Mouse (Mus musculus) midbrain, embryonic 16.5 days (tissue): Measurements from ENCODE around the gene Large2. TPM values are rescaled to one million over a fixed set of nuclear protein-coding genes. Genes with fewer than 3 reads are reported as not detected.
A peak's percentile ranks its signal among the peaks of the same experiment; 100 is the strongest.

Source experiments
- ATAC-seq: fragments of 200-750 bp; cut with Nextera tagmentation; 2 replicates; pipeline ENCODE4 v1.8.0; 2017; ENCODE audit warnings: moderate TSS enrichment
- H3K27ac ChIP-seq: fragments of 300-500 bp; sonication (generic); 2 replicates; pipeline ENCODE4 v1.5.1; 2014; ENCODE audit warnings: mild to moderate bottlenecking, low read length, mixed read lengths
- H3K27me3 ChIP-seq: fragments of 300-500 bp; sonication (generic); 2 replicates; pipeline ENCODE4 v1.6.1; 2014; ENCODE audit warnings: low read depth, low read length, mixed read lengths; ENCODE audit not compliant: control insufficient read depth, insufficient read depth
- H3K36me3 ChIP-seq: fragments of 300-500 bp; sonication (generic); 2 replicates; pipeline ENCODE4 v1.6.1; 2014; ENCODE audit warnings: mild to moderate bottlenecking, low read length, moderate library complexity, mixed read lengths; ENCODE audit not compliant: control insufficient read depth, insufficient read depth
- H3K4me1 ChIP-seq: fragments of 300-500 bp; sonication (generic); 2 replicates; pipeline ENCODE4 v1.6.1; 2014; ENCODE audit warnings: mild to moderate bottlenecking, low read length, mixed read lengths; ENCODE audit not compliant: control insufficient read depth, insufficient read depth
- H3K4me2 ChIP-seq: fragments of 300-500 bp; sonication (generic); 2 replicates; pipeline ENCODE4 v1.6.1; 2014; ENCODE audit warnings: mild to moderate bottlenecking, low read length, mixed read lengths
- H3K4me3 ChIP-seq: fragments of 300-500 bp; sonication (generic); 2 replicates; pipeline ENCODE4 v1.5.1; 2014; ENCODE audit warnings: low read depth, mild to moderate bottlenecking, low read length, moderate library complexity, mixed read lengths
- H3K9ac ChIP-seq: fragments of 300-500 bp; sonication (generic); 2 replicates; pipeline ENCODE4 v1.6.1; 2014; ENCODE audit warnings: low read depth, low read length, mixed read lengths
- H3K9me3 ChIP-seq: fragments of 300-500 bp; sonication (generic); replicated peaks from 2 replicates; pipeline ENCODE4 v1.6.1; 2014; ENCODE audit warnings: mild to moderate bottlenecking, low read length, mixed read lengths; ENCODE audit not compliant: control insufficient read depth, poor library complexity, severe bottlenecking
- WGBS: fragments of 180-500 bp; shearing (Covaris S2); extraction: QIAGEN DNeasy Blood & Tissue Kit; methylation state at CpG from one replicate; pipeline ENCODE4 v1.1.7; 2014; 5-methylcytosine and 5-hydroxymethylcytosine counted together
- polyA plus RNA-seq: library from polyadenylated mRNA; unstranded; fragments of >200 nt; fragmentation: Nextera tagmentation; extraction: Ambion mirVana; gene quantifications from 2 replicates; pipeline ENCODE4 v1.2.1, GENCODE M21; 2015

Gene Large2
- polyA plus RNA-seq, 1 experiment from 2014 or later, result 1.9 TPM

DNA sequence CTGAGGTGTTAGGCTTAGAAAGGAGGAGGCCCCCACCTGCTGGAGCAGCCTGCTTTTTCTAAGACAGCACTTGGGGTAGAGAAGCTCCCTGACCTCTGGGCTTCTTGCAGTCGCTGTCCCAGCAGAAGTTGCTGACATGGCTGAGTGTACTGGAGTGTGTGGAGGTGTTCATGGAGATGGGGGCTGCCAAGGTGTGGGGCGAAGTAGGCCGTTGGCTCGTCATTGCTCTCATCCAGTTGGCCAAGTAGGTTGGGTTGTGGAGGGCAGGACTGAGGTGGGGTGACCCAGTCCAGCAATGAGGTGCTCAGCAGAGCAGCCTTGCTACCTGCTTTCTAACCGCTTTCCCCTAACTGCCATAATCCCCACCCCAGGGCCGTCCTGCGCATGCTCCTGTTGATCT, 2.7 kb upstream of the Large2 start:
- no peaks in the 10 kb centered on the region for H3K9me3 ChIP-seq
- H3K4me3 ChIP-seq, result no peak overlapping the region
- no peak for ATAC-seq
- no peak overlapping the region for H3K9ac ChIP-seq
- no peak overlapping the region for H3K4me2 ChIP-seq
- peaks cover 21% of the 10 kb centered on the region for H3K4me1 ChIP-seq
- no peak overlapping the region for H3K27ac ChIP-seq
- H3K36me3 ChIP-seq, result peaks cover 33% of the 10 kb centered on the region
- 93% methylated on average over 7 of the region's 7 CpGs for WGBS
- H3K27me3 ChIP-seq, result no peaks in the 10 kb centered on the region

- H3K4me3 ChIP-seq, result no peak overlapping the region
- no peak for ATAC-seq
- peak overlapping the region; percentile 76 for H3K9ac ChIP-seq
Measured at GRCm38 (mm10) chr2:92376300-92376699, 1.6 kb upstream of the Large2 start.

GRCm38 (mm10) chr2:92375788-92376187, 1.1 kb upstream of the Large2 start:
- peak overlapping the region; percentile 84; the same call in 1 of the 2 replicates for H3K27ac ChIP-seq
- 16% methylated on average over 10 of the region's 10 CpGs for whole genome bisulfite sequencing
- H3K9ac ChIP-seq, result peak overlapping the region; percentile 76
- ATAC-seq, result no peak
- no peaks in the 10 kb centered on the region for H3K9me3 ChIP-seq
- peak overlapping the region; percentile 87 for H3K4me2 ChIP-seq
- no peaks in the 10 kb centered on the region for H3K27me3 ChIP-seq
- H3K4me1 ChIP-seq, result peaks cover 33% of the 10 kb centered on the region
- H3K36me3 ChIP-seq, result peaks cover 21% of the 10 kb centered on the region; the same call in 1 of the 2 replicates
- peak overlapping the region; percentile 65 for H3K4me3 ChIP-seq

More at GRCm38 (mm10) chr2:92376300-92376699, 1.6 kb upstream of the Large2 start:
- WGBS, result 92% methylated on average over 6 of the region's 6 CpGs
- peaks cover 24% of the 10 kb centered on the region; the same call in 1 of the 2 replicates for H3K36me3 ChIP-seq
- H3K9me3 ChIP-seq, result no peaks in the 10 kb centered on the region
- peaks cover 31% of the 10 kb centered on the region for H3K4me1 ChIP-seq
- H3K27ac ChIP-seq, result no peak overlapping the region
- H3K27me3 ChIP-seq, result no peaks in the 10 kb centered on the region
- peak overlapping the region; percentile 87 for H3K4me2 ChIP-seq

DNA sequence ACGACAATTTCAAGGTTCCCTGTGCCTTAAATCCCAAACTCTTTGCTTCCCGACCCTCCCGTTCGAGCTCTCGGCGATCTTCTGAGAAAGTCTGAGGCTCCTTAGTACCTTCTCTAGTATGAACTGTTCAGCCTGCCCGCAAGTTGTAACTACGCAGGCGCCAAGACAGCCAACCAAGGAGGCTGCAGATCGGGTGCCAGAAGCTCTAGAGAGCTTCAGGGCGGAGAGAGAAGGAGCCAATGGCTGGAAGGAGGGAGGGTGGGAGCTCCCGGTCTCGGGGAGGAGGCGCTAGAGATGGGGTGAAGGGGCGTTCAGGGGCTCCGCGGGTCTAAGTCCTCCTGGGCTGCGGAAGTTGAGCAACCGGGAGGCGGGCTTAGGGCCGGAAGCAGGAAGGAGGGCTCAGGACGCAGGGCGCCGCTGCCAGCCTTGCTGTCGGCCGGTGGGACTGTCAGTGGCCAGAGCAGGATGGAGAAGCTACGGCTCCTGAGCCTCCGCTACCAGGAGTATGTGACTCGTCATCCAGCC, 492 bp upstream of the Large2 start:
- peak overlapping the region; percentile 87 for H3K4me2 ChIP-seq
- H3K4me3 ChIP-seq, result peak overlapping the region; percentile 65
- no peaks in the 10 kb centered on the region for H3K9me3 ChIP-seq
- H3K27ac ChIP-seq, result peak overlapping the region; percentile 84
- H3K27me3 ChIP-seq, result peaks cover 2% of the 10 kb centered on the region; the same call in 1 of the 2 replicates
- peak overlapping the region; percentile 76 for H3K9ac ChIP-seq
- ATAC-seq, result peak; percentile 94
- under 1% methylated on average over 29 of the region's 29 CpGs for WGBS
- peaks cover 21% of the 10 kb centered on the region; the same call in 1 of the 2 replicates for H3K36me3 ChIP-seq
- peaks cover 36% of the 10 kb centered on the region for H3K4me1 ChIP-seq

DNA sequence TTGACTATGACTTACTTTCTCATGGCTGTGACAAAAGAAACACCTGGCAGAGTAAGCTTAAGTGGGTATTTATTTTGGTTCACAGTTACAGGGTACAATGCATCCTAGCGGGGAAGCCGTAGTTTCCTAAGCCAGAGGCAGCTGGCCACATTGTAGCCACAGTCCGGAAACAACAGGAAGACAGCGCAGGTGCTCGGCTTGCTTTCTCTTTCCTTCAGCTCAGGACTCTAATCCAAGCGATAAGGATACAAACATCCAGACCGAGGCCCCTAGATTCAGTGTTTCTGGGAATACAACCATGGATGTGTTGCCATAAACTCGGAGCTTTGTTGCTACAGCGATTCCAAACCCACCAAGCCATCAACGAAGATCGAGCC, 1.2 kb downstream of the Large2 start:
- Histone ChIP-seq H3K9ac (no peak overlapping the region), H3K36me3 (peaks cover 7% of the 10 kb centered on the region; the same call in 1 of the 2 replicates), H3K4me2 (no peak overlapping the region), H3K9me3 (no peaks in the 10 kb centered on the region), H3K27me3 (peaks cover 13% of the 10 kb centered on the region), H3K4me3 (no peak overlapping the region), H3K27ac (no peak overlapping the region), H3K4me1 (peaks cover 36% of the 10 kb centered on the region)
- ATAC-seq, result no peak
- WGBS, result 59% methylated on average over 11 of the region's 11 CpGs

GRCm38 (mm10) chr2:92372767-92373436, 1.8 kb downstream of the Large2 start:
- no peak overlapping the region for H3K4me3 ChIP-seq
- H3K27ac ChIP-seq, result no peak overlapping the region
- peaks cover 13% of the 10 kb centered on the region for H3K27me3 ChIP-seq
- no peak for ATAC-seq
- H3K9me3 ChIP-seq, result no peaks in the 10 kb centered on the region
- no peak overlapping the region for H3K9ac ChIP-seq
- H3K4me1 ChIP-seq, result peaks cover 36% of the 10 kb centered on the region
- no peak overlapping the region for H3K4me2 ChIP-seq
- H3K36me3 ChIP-seq, result peaks cover 3% of the 10 kb centered on the region; the same call in 1 of the 2 replicates
- 24% methylated on average over 9 of the region's 9 CpGs for WGBS

DNA sequence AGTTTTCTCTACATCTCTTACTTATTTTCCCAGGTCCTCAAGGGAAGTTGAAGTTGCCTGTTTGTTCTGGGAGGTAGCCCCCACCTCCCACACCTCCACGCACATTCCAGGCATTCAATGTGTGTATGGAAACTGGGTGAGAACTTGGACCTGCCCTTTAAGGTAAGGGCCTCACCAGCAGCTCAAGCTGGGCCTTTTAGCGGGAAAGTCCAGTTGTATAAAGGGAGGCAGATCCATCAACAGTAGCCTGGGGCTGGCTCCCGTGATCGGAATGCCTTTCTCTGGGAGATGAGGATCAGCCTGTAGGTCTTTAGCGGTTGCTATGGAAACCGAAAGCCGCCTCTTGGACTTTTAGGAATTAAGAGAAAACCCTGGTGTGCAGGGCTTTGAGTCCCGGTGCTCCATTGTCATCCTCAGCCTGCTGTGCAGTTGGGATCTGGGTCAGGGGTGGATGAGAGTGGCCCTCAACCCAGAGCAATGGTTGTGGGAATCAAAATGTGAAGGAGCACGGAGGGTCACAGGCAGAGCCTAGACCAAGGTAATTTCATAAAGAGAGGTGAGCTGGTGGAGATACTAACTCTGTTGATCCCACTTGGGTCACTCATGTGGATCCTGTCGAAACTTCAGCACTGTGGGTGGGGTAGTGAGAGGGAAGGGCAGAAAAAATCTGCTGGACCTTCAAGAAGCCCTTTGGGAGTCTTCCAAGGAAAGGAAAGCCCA, 2.5 kb downstream of the Large2 start:
- Histone ChIP-seq H3K9me3 (no peaks in the 10 kb centered on the region), H3K27ac (no peak overlapping the region), H3K4me3 (no peak overlapping the region), H3K9ac (no peak overlapping the region), H3K36me3 (no peaks in the 10 kb centered on the region), H3K4me2 (peak overlapping the region; percentile 11; the same call in 1 of the 2 replicates), H3K27me3 (peaks cover 13% of the 10 kb centered on the region), H3K4me1 (peaks cover 36% of the 10 kb centered on the region)
- 2% methylated on average over 10 of the region's 10 CpGs for WGBS
- ATAC-seq, result no peak

- Histone ChIP-seq H3K27ac (no peak overlapping the region), H3K4me1 (peaks cover 33% of the 10 kb centered on the region), H3K9me3 (no peaks in the 10 kb centered on the region), H3K4me3 (peak overlapping the region; percentile 28), H3K9ac (peak overlapping the region; percentile 35), H3K4me2 (peak overlapping the region; percentile 50), H3K36me3 (no peaks in the 10 kb centered on the region; the same call in 1 of the 2 replicates), H3K27me3 (peaks cover 13% of the 10 kb centered on the region)
- WGBS, result 3% methylated on average over 45 of the region's 45 CpGs
- no peak for ATAC-seq
Measured at GRCm38 (mm10) chr2:92370821-92371805, 3.6 kb downstream of the Large2 start.
